Mouse (Mus musculus): Measurements from ENCODE around the gene Tspan13. TPM values are rescaled to one million over a fixed set of nuclear protein-coding genes. Genes with fewer than 3 reads are reported as not detected.

Gene Tspan13
- polyA plus RNA-seq, 1 experiment: 14.5 TPM

- TF ChIP-seq CTCF (IDR thresholded peaks at IDR 0.05; ENCODE audit: low read depth, low read length) (no peak), POLR2A (IDR thresholded peaks at IDR 0.05; ENCODE audit: borderline replicate concordance, low read depth, low read length) (no peak)
- Histone ChIP-seq H3K27ac (ENCODE audit: insufficient read depth, low read depth, low read length) (no peak overlapping the region), H3K4me3 (ENCODE audit: insufficient read depth, low read length) (no peak overlapping the region), H3K4me1 (ENCODE audit: control insufficient read depth, insufficient read depth, low read length) (peaks cover 6% of the 10 kb centered on the region)
Observed at GRCm38 (mm10) chr12:35984743-35985142, 57.6 kb downstream of the Tspan13 start.

- H3K4me1 ChIP-seq (ENCODE audit: control insufficient read depth, insufficient read depth, low read length): peaks cover 6% of the 10 kb centered on the region
- peak overlapping the region; percentile 25; the same call in 1 of the 2 replicates for H3K4me3 ChIP-seq (ENCODE audit: insufficient read depth, low read length)
- TF ChIP-seq CTCF (IDR thresholded peaks at IDR 0.05; ENCODE audit: low read depth, low read length): no peak
- no peak for TF ChIP-seq POLR2A (IDR thresholded peaks at IDR 0.05; ENCODE audit: borderline replicate concordance, low read depth, low read length)
- H3K27ac ChIP-seq (ENCODE audit: insufficient read depth, low read depth, low read length): no peak overlapping the region
Observed at GRCm38 (mm10) chr12:35983472-35983871, 58.8 kb downstream of the Tspan13 start.

- Histone ChIP-seq H3K4me3 (ENCODE audit: insufficient read depth, low read length) (no peak overlapping the region), H3K4me1 (ENCODE audit: control insufficient read depth, insufficient read depth, low read length) (peaks cover 6% of the 10 kb centered on the region), H3K27ac (ENCODE audit: insufficient read depth, low read depth, low read length) (no peak overlapping the region)
- TF ChIP-seq CTCF (IDR thresholded peaks at IDR 0.05; ENCODE audit: low read depth, low read length): no peak
- TF ChIP-seq POLR2A (IDR thresholded peaks at IDR 0.05; ENCODE audit: borderline replicate concordance, low read depth, low read length): no peak
Observed at GRCm38 (mm10) chr12:35981732-35982360, 60.5 kb downstream of the Tspan13 start.

GRCm38 (mm10) chr12:35979625-35980024 lies 62.7 kb downstream of the Tspan13 start:
- H3K4me3 ChIP-seq (ENCODE audit: insufficient read depth, low read length): no peak overlapping the region
- no peak overlapping the region for H3K27ac ChIP-seq (ENCODE audit: insufficient read depth, low read depth, low read length)
- peaks cover 6% of the 10 kb centered on the region for H3K4me1 ChIP-seq (ENCODE audit: control insufficient read depth, insufficient read depth, low read length)
- TF ChIP-seq CTCF (IDR thresholded peaks at IDR 0.05; ENCODE audit: low read depth, low read length) (no peak), POLR2A (IDR thresholded peaks at IDR 0.05; ENCODE audit: borderline replicate concordance, low read depth, low read length) (no peak)

- Histone ChIP-seq H3K27ac (ENCODE audit: insufficient read depth, low read depth, low read length) (no peak overlapping the region), H3K4me3 (ENCODE audit: insufficient read depth, low read length) (no peak overlapping the region), H3K4me1 (ENCODE audit: control insufficient read depth, insufficient read depth, low read length) (no peaks in the 10 kb centered on the region; the same call in 1 of the 2 replicates)
- TF ChIP-seq CTCF (IDR thresholded peaks at IDR 0.05; ENCODE audit: low read depth, low read length): no peak
- no peak for TF ChIP-seq POLR2A (IDR thresholded peaks at IDR 0.05; ENCODE audit: borderline replicate concordance, low read depth, low read length)
Observed at GRCm38 (mm10) chr12:35977633-35978246, 64.6 kb downstream of the Tspan13 start.

GRCm38 (mm10) chr12:35975898-35976297 lies 66.4 kb downstream of the Tspan13 start:
- no peak overlapping the region for H3K27ac ChIP-seq (ENCODE audit: insufficient read depth, low read depth, low read length)
- no peak overlapping the region for H3K4me3 ChIP-seq (ENCODE audit: insufficient read depth, low read length)
- no peak for TF ChIP-seq POLR2A (IDR thresholded peaks at IDR 0.05; ENCODE audit: borderline replicate concordance, low read depth, low read length)
- no peak for TF ChIP-seq CTCF (IDR thresholded peaks at IDR 0.05; ENCODE audit: low read depth, low read length)
- no peaks in the 10 kb centered on the region; the same call in 1 of the 2 replicates for H3K4me1 ChIP-seq (ENCODE audit: control insufficient read depth, insufficient read depth, low read length)

- no peak overlapping the region for H3K27ac ChIP-seq (ENCODE audit: insufficient read depth, low read depth, low read length)
- TF ChIP-seq POLR2A (IDR thresholded peaks at IDR 0.05; ENCODE audit: borderline replicate concordance, low read depth, low read length) (no peak), CTCF (IDR thresholded peaks at IDR 0.05; ENCODE audit: low read depth, low read length) (no peak)
- H3K4me3 ChIP-seq (ENCODE audit: insufficient read depth, low read length): no peak overlapping the region
- no peaks in the 10 kb centered on the region for H3K4me1 ChIP-seq (ENCODE audit: control insufficient read depth, insufficient read depth, low read length)
Observed at GRCm38 (mm10) chr12:35966768-35967141, 75.5 kb downstream of the Tspan13 start.

- no peaks in the 10 kb centered on the region for H3K4me1 ChIP-seq (ENCODE audit: control insufficient read depth, insufficient read depth, low read length)
- H3K27ac ChIP-seq (ENCODE audit: insufficient read depth, low read depth, low read length): no peak overlapping the region
- no peak overlapping the region for H3K4me3 ChIP-seq (ENCODE audit: insufficient read depth, low read length)
- TF ChIP-seq CTCF (IDR thresholded peaks at IDR 0.05; ENCODE audit: low read depth, low read length) (no peak), POLR2A (IDR thresholded peaks at IDR 0.05; ENCODE audit: borderline replicate concordance, low read depth, low read length) (no peak)
Observed at GRCm38 (mm10) chr12:35966098-35966767, 76.1 kb downstream of the Tspan13 start.

Other genes with a start within 250 kb of the Tspan13 start
- not detected in 2 replicates for gene Agr3, start 116.9 kb downstream of the Tspan13 start, polyA plus RNA-seq (2012; ENCODE audit: insufficient read depth, insufficient read length, missing spikeins)
- not detected in 2 replicates for gene Agr2, start 49.6 kb downstream of the Tspan13 start, polyA plus RNA-seq (2012; ENCODE audit: insufficient read depth, insufficient read length, missing spikeins)
- 15.1 and 17.2 TPM in 2 replicates for gene Ankmy2, start 114.6 kb upstream of the Tspan13 start, polyA plus RNA-seq (2012; ENCODE audit: insufficient read depth, insufficient read length, missing spikeins)
- gene Bzw2, start 115.6 kb upstream of the Tspan13 start, polyA plus RNA-seq (2012; ENCODE audit: insufficient read depth, insufficient read length, missing spikeins): 6.3 and 7.3 TPM in 2 replicates
- not detected in 2 replicates for gene Lrrc72, start 210.9 kb upstream of the Tspan13 start, polyA plus RNA-seq (2012; ENCODE audit: insufficient read depth, insufficient read length, missing spikeins)

Measured in bone marrow macrophage, adult 2 months (primary cell).